Mouse (Mus musculus) hindbrain, embryonic 16.5 days (tissue): ENCODE measurements around the gene Hrct1. TPM values are rescaled to one million over a fixed set of nuclear protein-coding genes. Genes with fewer than 3 reads are reported as not detected.

Source experiments
- ATAC-seq: fragments of 200-750 bp; cut with Nextera tagmentation; 2 replicates; pipeline ENCODE4 v1.8.0; 2017; ENCODE audit warnings: moderate TSS enrichment, moderate library complexity
- H3K27ac ChIP-seq: fragments of 300-500 bp; sonication (generic); 2 replicates; pipeline ENCODE4 v1.5.1; 2014; ENCODE audit warnings: low read depth, mild to moderate bottlenecking, control low read depth, low read length, moderate library complexity
- H3K27me3 ChIP-seq: fragments of 300-500 bp; sonication (generic); replicated peaks from 2 replicates; pipeline ENCODE4 v1.6.1; 2014; ENCODE audit warnings: low read length; ENCODE audit not compliant: control insufficient read depth, insufficient read depth
- H3K36me3 ChIP-seq: fragments of 300-500 bp; sonication (generic); 2 replicates; pipeline ENCODE4 v1.6.1; 2014; ENCODE audit warnings: mild to moderate bottlenecking, low read length, moderate library complexity, mixed read lengths; ENCODE audit not compliant: control insufficient read depth, insufficient read depth
- H3K4me1 ChIP-seq: fragments of 300-500 bp; sonication (generic); 2 replicates; pipeline ENCODE4 v1.6.1; 2014; ENCODE audit warnings: low read depth, low read length; ENCODE audit not compliant: control insufficient read depth, insufficient read depth
- H3K4me2 ChIP-seq: fragments of 300-500 bp; sonication (generic); 2 replicates; pipeline ENCODE4 v1.6.1; 2014; ENCODE audit warnings: mild to moderate bottlenecking, low read length, control low read depth, moderate library complexity
- H3K4me3 ChIP-seq: fragments of 300-500 bp; sonication (generic); 2 replicates; pipeline ENCODE4 v1.5.1; 2014; ENCODE audit warnings: mild to moderate bottlenecking, low read length, control low read depth, moderate library complexity
- H3K9ac ChIP-seq: fragments of 300-500 bp; sonication (generic); 2 replicates; pipeline ENCODE4 v1.6.1; 2014; ENCODE audit warnings: low read depth, mild to moderate bottlenecking, control low read depth, low read length, moderate library complexity
- H3K9me3 ChIP-seq: fragments of 300-500 bp; sonication (generic); 2 replicates; pipeline ENCODE4 v1.6.1; 2014; ENCODE audit warnings: mild to moderate bottlenecking, low read length, moderate library complexity; ENCODE audit not compliant: control insufficient read depth
- WGBS: fragments of 180-500 bp; shearing (Covaris S2); extraction: QIAGEN DNeasy Blood & Tissue Kit; methylation state at CpG from one replicate; pipeline ENCODE4 v1.1.7; 2014; 5-methylcytosine and 5-hydroxymethylcytosine counted together
- polyA plus RNA-seq: library from polyadenylated mRNA; unstranded; fragments of >200 nt; fragmentation: Nextera tagmentation; extraction: Ambion mirVana; gene quantifications from 2 replicates; pipeline ENCODE4 v1.2.1, GENCODE M21; 2015

Hrct1 gene
- polyA plus RNA-seq, 1 experiment from 2014 or later = 0.75 TPM

- no peak for ATAC-seq
- H3K36me3 ChIP-seq = no peaks in the 10 kb centered on the region
- H3K4me1 ChIP-seq = no peaks in the 10 kb centered on the region
- no peak overlapping the region for H3K9ac ChIP-seq
- no peak overlapping the region for H3K4me3 ChIP-seq
- H3K9me3 ChIP-seq = no peaks in the 10 kb centered on the region
- no peak overlapping the region for H3K27ac ChIP-seq
- no peaks in the 10 kb centered on the region for H3K27me3 ChIP-seq
- no peak overlapping the region for H3K4me2 ChIP-seq
- WGBS = 56% methylated on average over 1 of the region's 1 CpGs
Observed at GRCm38 (mm10) chr4:43724764-43725163, 2.2 kb upstream of the Hrct1 start.

GRCm38 (mm10) chr4:43726228-43726993 is 577 bp upstream of the Hrct1 start:
- 85% methylated on average over 12 of the region's 12 CpGs for WGBS

GRCm38 (mm10) chr4:43727718-43728575 is 959 bp downstream of the Hrct1 start:
- H3K27me3 ChIP-seq = no peaks in the 10 kb centered on the region
- H3K27ac ChIP-seq = no peak overlapping the region
- no peaks in the 10 kb centered on the region for H3K9me3 ChIP-seq
- H3K4me2 ChIP-seq = no peak overlapping the region
- no peak for ATAC-seq
- H3K9ac ChIP-seq = no peak overlapping the region
- no peak overlapping the region for H3K4me3 ChIP-seq
- no peaks in the 10 kb centered on the region for H3K36me3 ChIP-seq
- WGBS = 74% methylated on average over 7 of the region's 7 CpGs
- no peaks in the 10 kb centered on the region for H3K4me1 ChIP-seq

More at GRCm38 (mm10) chr4:43726228-43726993, 577 bp upstream of the Hrct1 start:
- no peaks in the 10 kb centered on the region for H3K9me3 ChIP-seq
- H3K9ac ChIP-seq = no peak overlapping the region
- H3K4me3 ChIP-seq = no peak overlapping the region
- ATAC-seq = no peak
- no peak overlapping the region for H3K27ac ChIP-seq
- H3K4me1 ChIP-seq = no peaks in the 10 kb centered on the region
- no peaks in the 10 kb centered on the region for H3K36me3 ChIP-seq
- no peaks in the 10 kb centered on the region for H3K27me3 ChIP-seq
- H3K4me2 ChIP-seq = no peak overlapping the region

- WGBS = 62% methylated on average over 5 of the region's 5 CpGs
- ATAC-seq = no peak
- no peak overlapping the region for H3K27ac ChIP-seq
- H3K4me3 ChIP-seq = no peak overlapping the region
- H3K4me1 ChIP-seq = no peaks in the 10 kb centered on the region
- no peak overlapping the region for H3K9ac ChIP-seq
- no peak overlapping the region for H3K4me2 ChIP-seq
- no peaks in the 10 kb centered on the region for H3K36me3 ChIP-seq
- H3K9me3 ChIP-seq = no peaks in the 10 kb centered on the region
- H3K27me3 ChIP-seq = no peaks in the 10 kb centered on the region
Observed at GRCm38 (mm10) chr4:43728576-43728954, 1.6 kb downstream of the Hrct1 start.

- Histone ChIP-seq H3K4me1 (no peaks in the 10 kb centered on the region), H3K36me3 (no peaks in the 10 kb centered on the region), H3K9ac (no peak overlapping the region), H3K4me3 (no peak overlapping the region), H3K4me2 (no peak overlapping the region), H3K9me3 (no peaks in the 10 kb centered on the region), H3K27ac (no peak overlapping the region), H3K27me3 (no peaks in the 10 kb centered on the region)
- WGBS = 71% methylated on average over 3 of the region's 3 CpGs
- no peak for ATAC-seq
Observed at GRCm38 (mm10) chr4:43729126-43729525, 2.1 kb downstream of the Hrct1 start.

- Histone ChIP-seq H3K27ac (no peak within 1 kb of the TSS), H3K9me3 (no peaks in the 10 kb centered on the region), H3K4me2 (no peak within 1 kb of the TSS), H3K27me3 (no peaks in the 10 kb centered on the region), H3K36me3 (no peaks in the 10 kb centered on the region), H3K4me1 (no peaks in the 10 kb centered on the region), H3K9ac (no peak within 1 kb of the TSS), H3K4me3 (no peak within 1 kb of the TSS)
- whole genome bisulfite sequencing = 72% methylated on average over 14 of the region's 14 CpGs
- no peak for ATAC-seq
Observed at GRCm38 (mm10) chr4:43729794-43730550, 3.0 kb downstream of the Hrct1 start, which contains the start of gene Spaar. Gene Spaar (plus strand): TSS chr4:43730034.

- no peaks in the 10 kb centered on the region for H3K36me3 ChIP-seq
- H3K27me3 ChIP-seq = no peaks in the 10 kb centered on the region
- 73% methylated on average over 21 of the region's 21 CpGs for WGBS
- no peak overlapping the region for H3K27ac ChIP-seq
- H3K4me2 ChIP-seq = no peak overlapping the region
- no peak overlapping the region for H3K9ac ChIP-seq
- no peak for ATAC-seq
- H3K4me3 ChIP-seq = no peak overlapping the region
- H3K4me1 ChIP-seq = no peaks in the 10 kb centered on the region
- H3K9me3 ChIP-seq = no peaks in the 10 kb centered on the region
Observed at GRCm38 (mm10) chr4:43730750-43731297, 3.8 kb downstream of the Hrct1 start.

- whole genome bisulfite sequencing = 27% methylated on average over 1 of the region's 1 CpGs
- no peak for ATAC-seq
- no peak overlapping the region for H3K4me3 ChIP-seq
Observed at GRCm38 (mm10) chr4:43732171-43732570, 5.2 kb downstream of the Hrct1 start.

More at GRCm38 (mm10) chr4:43732171-43732570, 5.2 kb downstream of the Hrct1 start:
- H3K9ac ChIP-seq = no peak overlapping the region
- no peak overlapping the region for H3K27ac ChIP-seq
- no peaks in the 10 kb centered on the region for H3K4me1 ChIP-seq
- H3K27me3 ChIP-seq = no peaks in the 10 kb centered on the region
- no peaks in the 10 kb centered on the region for H3K9me3 ChIP-seq
- no peaks in the 10 kb centered on the region for H3K36me3 ChIP-seq
- H3K4me2 ChIP-seq = no peak overlapping the region
